Mouse (Mus musculus) left cerebral cortex, adult 11 months (tissue): ENCODE results near the gene Senp5.

ENCODE experiments used
- DNase-seq: peaks from one replicate; pipeline ENCODE4 v3.0.0; 2022; ENCODE audit warnings: low spot score

Gene Senp5

DNA sequence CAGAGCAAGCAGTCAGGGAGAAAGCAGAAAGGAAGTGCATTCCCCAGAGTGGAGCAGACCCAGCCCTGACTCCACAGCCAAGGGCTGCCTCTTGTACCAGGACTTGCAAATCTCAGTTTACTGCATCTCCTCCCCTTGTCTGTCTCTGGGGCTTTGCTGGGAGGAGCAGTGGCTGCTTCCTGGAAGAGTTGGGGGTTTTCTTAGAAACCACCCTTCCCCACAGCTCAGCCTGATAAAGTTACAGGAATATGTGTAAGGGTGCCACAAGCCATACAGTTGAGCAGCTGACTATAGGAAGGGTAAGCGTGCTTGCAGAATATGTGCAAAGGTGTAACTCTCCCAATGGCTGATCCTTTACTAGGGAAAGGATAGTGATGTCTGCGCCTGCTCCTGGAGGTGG lies 62.5 kb downstream of the Senp5 start:
- no peak for DNase-seq

DNA sequence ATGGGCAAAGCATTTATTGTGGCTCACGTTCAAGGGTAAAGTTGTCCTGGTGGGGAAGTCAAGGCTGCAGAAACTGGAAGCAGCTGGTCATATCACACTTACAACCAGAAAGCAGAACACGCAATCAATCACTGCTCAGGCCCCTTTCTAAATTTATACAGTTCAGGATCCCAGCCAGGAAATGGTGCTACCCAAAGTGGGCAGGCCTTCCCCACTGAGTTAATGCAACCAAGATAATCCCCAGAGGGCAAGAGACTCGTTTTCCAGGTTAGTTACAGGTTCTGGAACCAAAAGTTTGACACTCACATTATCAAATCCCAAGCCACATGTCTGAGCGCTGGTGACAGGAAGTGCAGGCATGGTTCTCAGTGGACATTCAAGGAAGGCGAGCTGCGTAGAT lies 64.2 kb downstream of the Senp5 start:
- DNase-seq: no peak

DNA sequence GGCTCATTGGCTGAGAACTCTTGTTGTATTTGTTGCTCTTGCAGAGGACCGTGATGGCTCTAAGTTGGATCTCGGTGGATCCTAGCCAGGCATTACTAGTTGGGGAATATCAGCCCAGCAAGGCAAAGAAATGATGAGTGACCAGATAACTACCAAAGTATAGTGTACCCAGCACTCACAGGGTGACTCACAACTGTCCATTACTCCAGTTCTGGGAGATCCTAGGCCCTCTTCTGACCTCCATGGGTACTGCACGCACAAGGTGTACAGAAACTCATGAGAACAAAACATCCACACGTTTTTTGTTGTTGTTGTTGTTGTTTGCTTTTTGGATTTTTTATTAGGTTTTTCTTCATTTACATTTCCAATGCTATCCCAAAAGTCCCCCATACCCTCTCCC lies 66.5 kb downstream of the Senp5 start:
- DNase-seq: no peak

GRCm38 (mm10) chr16:31935091-31935979 lies 67.8 kb downstream of the Senp5 start:
- DNase-seq: no peak

DNA sequence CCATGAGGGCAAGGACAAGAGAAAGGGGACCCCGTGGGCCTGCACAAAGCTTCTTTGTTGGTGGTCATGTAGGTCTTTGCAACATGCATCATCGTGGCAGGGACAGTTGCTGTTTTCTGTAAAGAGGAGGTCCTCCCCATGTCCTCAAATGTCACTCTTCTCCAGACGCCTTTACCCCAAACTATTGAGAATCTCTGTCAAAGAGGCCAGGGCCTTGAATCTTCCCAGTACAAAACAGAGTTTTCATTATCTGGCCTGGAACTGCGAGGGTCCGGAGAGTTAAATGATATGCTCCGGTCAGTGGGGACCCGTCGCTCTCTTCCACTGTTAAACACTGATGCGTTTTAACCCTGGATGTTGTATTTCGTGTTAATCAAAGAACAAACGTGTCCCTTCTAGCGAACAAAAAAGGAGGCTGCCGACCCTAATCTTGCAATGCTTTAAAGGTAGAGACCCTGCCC lies 68.5 kb downstream of the Senp5 start:
- DNase-seq: no peak

DNA sequence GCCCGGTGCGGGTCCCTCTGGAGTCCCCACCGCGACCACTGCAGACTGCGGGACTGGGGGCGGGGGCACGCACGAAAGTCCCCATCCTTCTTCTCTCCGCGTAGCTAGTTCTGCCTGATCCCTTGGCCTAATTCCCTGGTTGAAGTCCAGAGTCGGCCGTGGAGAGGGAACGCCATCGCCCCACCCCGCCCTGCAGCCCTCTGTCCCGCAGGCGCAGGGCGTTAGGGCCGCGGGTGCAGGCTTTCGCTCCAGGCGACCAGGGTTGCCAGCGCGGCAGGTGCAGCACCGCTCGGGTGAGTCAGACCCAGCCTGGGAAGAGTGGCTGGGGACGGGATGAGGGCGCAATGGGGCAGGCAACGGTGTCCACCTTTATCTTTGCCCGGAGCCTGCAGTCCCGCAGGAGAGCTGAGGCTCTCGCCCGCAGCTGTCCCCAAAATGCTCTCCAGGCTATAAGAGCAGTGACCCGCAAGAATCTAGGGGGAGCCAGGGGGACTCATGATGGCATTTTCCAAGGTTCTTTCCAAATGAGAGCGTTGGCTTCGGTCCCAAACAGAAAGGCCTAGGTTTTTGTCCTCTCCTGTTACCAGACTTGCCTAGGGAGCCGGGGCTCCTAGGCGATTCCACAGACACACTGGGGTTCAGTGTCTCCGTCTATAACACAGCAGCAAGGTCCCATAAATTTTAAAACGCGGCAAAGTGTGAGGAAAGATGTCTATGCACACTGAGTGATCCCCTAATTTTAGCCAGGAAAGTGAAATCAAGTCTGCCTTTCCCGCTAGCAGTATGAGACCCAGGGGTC lies 69.1 kb downstream of the Senp5 start, which contains the start of gene Pigz:
TSS of gene Pigz (plus strand) at position 101 of the 799 bp plus-strand sequence.
- DNase-seq: no peak

DNA sequence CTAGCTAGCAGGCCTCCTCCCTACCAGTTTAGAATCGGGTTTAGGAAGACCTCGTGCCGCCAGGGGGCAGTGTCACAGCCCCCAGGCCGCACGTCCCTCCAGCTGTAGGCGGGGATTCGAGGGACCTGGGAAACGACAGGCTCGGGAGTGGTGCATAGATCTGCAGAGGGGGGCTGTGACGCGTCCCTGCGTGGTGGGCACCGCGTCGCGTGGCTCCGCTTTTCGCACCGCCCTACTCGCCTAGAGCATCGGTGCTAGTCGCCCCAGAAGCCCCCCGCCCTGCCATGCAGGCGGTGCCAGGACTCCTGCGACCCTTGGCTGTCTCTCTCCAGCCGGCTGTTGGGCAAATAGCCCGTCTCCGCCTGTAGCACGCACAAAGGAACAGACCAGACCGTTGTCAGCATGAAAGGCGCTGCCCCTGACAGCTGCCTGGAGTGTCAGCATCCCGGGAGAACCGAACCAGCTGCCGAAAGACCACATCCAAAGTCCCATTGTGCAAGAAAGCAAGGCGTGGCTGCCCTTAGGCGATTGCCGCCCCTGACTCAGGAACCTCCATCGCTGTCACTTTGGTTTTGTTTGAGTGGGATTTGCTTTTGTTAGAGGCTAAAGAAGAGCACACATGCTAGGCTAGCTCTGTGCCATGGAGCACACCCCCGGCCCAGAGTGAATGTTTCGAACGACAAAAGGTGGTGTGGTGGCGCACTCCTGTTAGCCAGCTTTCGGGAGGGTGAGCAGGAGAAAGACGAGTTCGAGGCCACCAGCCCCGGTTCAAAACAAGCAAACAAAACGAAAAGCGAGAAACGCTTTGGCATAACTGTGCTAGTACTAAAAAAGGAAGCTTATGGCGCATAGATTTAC lies 70.0 kb downstream of the Senp5 start:
- peak; percentile 89 for DNase-seq

DNA sequence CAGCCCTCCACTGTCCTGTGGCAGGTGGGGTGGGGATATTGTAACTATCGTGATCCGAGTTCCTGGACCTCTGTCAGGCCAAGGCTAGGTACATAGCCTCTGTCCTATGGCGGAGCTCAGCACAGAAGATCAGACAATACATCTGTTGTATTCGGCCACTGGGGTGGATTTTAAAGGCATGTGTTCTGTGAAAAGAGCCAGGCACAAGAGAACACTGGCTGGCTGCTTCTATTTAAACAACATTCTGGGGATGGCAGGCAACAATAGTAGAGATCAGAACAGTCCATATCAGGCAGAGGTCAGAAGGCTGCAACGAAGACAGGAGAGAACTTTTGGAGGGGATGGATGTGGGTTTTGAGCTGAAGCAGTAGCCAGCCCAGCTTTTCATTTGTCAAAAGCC lies 70.8 kb downstream of the Senp5 start:
- DNase-seq: no peak

- no peak for DNase-seq
Observed at GRCm38 (mm10) chr16:31931330-31931729, 71.8 kb downstream of the Senp5 start.

- DNase-seq: no peak
Observed at GRCm38 (mm10) chr16:31927412-31927811, 75.7 kb downstream of the Senp5 start.

DNA sequence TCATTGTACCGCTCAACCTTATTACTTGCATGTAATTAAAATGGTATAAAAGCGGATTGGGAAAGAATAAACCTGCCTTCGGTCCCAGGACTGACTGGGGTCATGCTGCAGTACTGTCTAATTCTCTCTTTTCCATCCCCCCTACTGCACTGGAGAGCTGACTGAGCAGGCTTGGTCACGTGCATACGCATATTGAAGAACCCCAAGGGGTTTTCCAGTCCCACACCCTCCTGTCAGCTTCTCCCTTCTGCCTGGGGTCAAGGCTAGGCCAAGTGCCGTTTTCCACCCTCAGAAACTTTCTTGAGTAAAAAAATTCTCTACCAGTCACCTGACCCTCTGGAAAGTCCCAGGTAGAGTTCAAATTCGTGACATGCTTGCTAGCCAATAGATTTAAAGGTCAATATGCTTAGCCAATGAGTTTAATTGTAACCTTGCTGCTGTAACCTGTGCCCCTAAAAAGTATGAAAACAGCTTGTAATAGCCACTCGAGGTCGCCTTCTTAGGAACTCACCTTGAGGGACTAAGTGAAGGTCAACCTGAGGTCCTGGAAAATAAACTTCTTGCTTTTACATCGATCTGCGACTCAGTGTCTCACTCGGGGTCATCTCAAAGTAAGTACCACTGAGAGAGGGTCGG lies 76.4 kb downstream of the Senp5 start:
- DNase-seq: no peak

DNA sequence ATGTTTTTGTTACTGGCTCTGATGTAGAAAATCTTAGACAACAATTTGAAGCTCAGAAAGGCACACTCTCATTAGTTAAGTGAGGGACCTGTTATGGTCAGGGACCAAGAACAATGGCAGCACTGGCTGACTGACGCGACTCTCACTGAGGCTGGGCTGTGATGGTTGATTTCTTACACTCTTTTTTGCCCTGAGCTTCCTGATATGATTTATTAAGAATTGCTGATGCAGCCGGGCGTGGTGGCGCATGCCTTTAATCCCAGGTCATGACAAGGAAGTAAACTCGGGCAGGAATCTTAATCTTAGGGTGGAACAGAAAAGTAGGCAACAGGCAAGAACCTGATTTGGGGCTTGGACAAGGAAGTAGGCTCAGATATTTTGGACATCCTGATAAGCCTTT lies 77.0 kb downstream of the Senp5 start:
- DNase-seq: no peak

DNA sequence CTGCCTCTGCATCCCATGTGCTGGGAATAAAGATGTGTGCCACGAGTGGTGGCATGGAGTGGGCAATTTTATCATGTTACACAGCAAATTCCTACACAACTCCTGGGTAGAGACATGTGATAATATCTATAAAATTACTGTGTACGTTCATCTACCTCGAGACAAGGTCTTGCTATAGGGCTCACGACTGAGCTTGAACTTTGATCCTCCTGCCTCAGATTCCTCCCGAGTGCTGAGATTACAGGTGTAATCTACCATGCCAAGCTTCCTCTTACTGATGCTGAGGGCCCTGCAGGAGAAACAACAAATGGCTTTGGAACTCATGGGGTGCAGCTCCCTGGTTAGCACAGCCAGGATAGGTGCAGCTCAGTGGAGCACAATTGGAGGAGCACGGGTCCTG lies 78.7 kb downstream of the Senp5 start:
- DNase-seq: no peak

GRCm38 (mm10) chr16:31918248-31918724 lies 84.8 kb downstream of the Senp5 start:
- DNase-seq: peak; percentile 78

DNA sequence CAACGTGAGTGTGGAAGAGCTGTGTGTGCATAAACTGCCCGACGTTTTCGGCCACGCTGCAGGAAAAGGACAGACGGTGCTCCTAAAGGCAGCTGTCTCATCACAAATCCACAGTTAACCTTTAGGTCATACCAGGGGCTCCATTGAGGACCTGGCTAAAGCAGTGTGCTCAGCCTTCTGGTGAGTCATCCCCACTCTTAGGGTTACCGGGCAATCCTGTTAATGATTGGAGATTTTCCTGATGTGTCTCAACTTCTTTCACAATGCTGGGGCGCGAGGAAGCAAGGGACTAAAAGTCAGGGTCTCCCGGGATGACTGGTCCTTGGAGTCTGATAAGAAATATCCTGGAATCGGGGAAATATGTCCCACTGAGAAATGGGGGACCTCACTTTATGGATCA lies 85.3 kb downstream of the Senp5 start:
- no peak for DNase-seq

GRCm38 (mm10) chr16:31910281-31910847 lies 92.7 kb downstream of the Senp5 start:
- DNase-seq: no peak
